Mouse (Mus musculus): Measurements from ENCODE around the gene Gm10282.

DNA sequence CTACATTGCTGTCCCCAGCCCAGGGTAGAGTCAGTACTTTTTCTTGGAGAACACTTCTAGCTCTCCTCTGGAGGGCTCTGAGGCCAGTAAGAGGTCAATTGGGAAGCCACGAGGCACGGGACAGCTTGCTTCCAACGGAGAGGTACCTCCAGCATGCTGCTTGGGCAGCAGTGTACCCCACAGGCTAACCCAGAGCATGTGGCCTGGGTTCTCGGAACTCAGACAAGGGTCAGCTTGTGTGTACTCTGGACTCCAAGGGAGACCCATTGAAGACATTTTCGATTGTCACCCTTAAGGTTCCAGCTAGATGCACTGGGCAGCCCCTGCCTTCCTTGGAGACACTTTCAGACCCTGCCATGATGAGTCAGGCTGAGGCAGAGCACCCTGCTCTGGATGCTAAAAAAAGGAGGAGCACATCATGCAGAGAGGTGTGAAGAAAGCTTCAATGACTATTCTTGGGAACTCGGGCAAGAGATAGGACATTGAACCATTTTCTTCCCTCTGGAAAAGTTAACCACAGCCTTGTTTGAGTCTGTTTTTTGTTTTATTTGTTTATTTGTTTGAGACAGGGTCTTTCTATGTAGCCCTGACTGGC, 18.2 kb upstream of the Gm10282 start:
- no peak for TF ChIP-seq POLR2A (IDR thresholded peaks at IDR 0.05; ENCODE audit: extremely low read depth, insufficient read depth, low read length)
- no peak for TF ChIP-seq CTCF (IDR thresholded peaks at IDR 0.05; ENCODE audit: low read depth, low read length)

Measured in liver, adult 2 months (tissue).